Mouse (Mus musculus) bone marrow macrophage, adult 2 months (primary cell): ENCODE measurements around the gene Stox2.

ENCODE experiments used
- CTCF ChIP-seq: IDR thresholded peaks from 2 replicates; pipeline ENCODE4 v1.5.1; 2012; ENCODE audit warnings: low read depth, mild to moderate bottlenecking, low read length, moderate library complexity
- POLR2A ChIP-seq: IDR thresholded peaks from 2 replicates; pipeline ENCODE4 v1.6.1; 2012; ENCODE audit warnings: mild to moderate bottlenecking, low read depth, low read length, borderline replicate concordance

GRCm38 (mm10) chr8:47185396-47185795, 260.8 kb downstream of the Stox2 start:
- TF ChIP-seq POLR2A = no peak
- no peak for TF ChIP-seq CTCF
